Mouse (Mus musculus) liver, embryonic 14.5 days (tissue): ENCODE results near the gene 2610001J05Rik. TPM values are rescaled to one million over a fixed set of nuclear protein-coding genes. Genes with fewer than 3 reads are reported as not detected.
A peak's percentile ranks its signal among the peaks of the same experiment; 100 is the strongest.

ENCODE experiments used
- ATAC-seq: fragments of 200-750 bp; cut with Nextera tagmentation; 2 replicates; pipeline ENCODE4 v1.8.0; 2017; ENCODE audit warnings: moderate number of reproducible peaks, mild to moderate bottlenecking, moderate library complexity; ENCODE audit not compliant: insufficient read depth
- DNase-seq, 3 experiments: peaks; one replicate each; pipeline ENCODE4 v3.0.0-alpha.2; 2012 to 2013; ENCODE audit warnings: low read depth in 3 of 3, low spot score in 3 of 3
- H3K27ac ChIP-seq: fragments of 300-500 bp; sonication (generic); 2 replicates; pipeline ENCODE4 v1.5.1; 2014; ENCODE audit warnings: moderate library complexity, mild to moderate bottlenecking, control low read depth, inconsistent platforms
- H3K27me3 ChIP-seq: fragments of 300-500 bp; sonication (generic); 2 replicates; pipeline ENCODE4 v1.6.1; 2014; ENCODE audit warnings: mild to moderate bottlenecking, low read length, moderate library complexity; ENCODE audit not compliant: control insufficient read depth, insufficient read depth
- H3K36me3 ChIP-seq: fragments of 300-500 bp; sonication (generic); replicated peaks from 2 replicates; pipeline ENCODE4 v1.6.1; 2014; ENCODE audit warnings: low read depth; ENCODE audit not compliant: control insufficient read depth, insufficient read depth
- H3K4me1 ChIP-seq, 2 experiments: fragments of 200-500 bp in 1 of 2; fragments of 300-500 bp in 1 of 2; sonication (generic) in 1 of 2; replicated peaks; 2 replicates each; pipeline ENCODE4 v1.6.1; 2012 to 2014; ENCODE audit warnings: antibody characterized with exemption in 1 of 2, inconsistent platforms in 1 of 2, low read length in 1 of 2; ENCODE audit not compliant: control insufficient read depth in 2 of 2, insufficient read depth in 2 of 2
- H3K4me2 ChIP-seq: fragments of 300-500 bp; sonication (generic); 2 replicates; pipeline ENCODE4 v1.6.1; 2014; ENCODE audit warnings: low read depth, mild to moderate bottlenecking, control low read depth, moderate library complexity
- H3K4me3 ChIP-seq, 2 experiments: fragments of 200-500 bp in 1 of 2; fragments of 300-500 bp in 1 of 2; sonication (generic) in 1 of 2; 2 replicates each; pipeline ENCODE4 v1.5.1; 2012 to 2014; ENCODE audit warnings: low read depth in 2 of 2, low read length in 2 of 2, mild to moderate bottlenecking in 2 of 2, control low read depth in 1 of 2, inconsistent platforms in 1 of 2, moderate library complexity in 1 of 2; ENCODE audit not compliant: insufficient read depth in 1 of 2
- H3K9ac ChIP-seq: fragments of 300-500 bp; sonication (generic); replicated peaks from 2 replicates; pipeline ENCODE4 v1.6.1; 2014; ENCODE audit warnings: mild to moderate bottlenecking, control low read depth, moderate library complexity
- H3K9me3 ChIP-seq: fragments of 300-500 bp; sonication (generic); 2 replicates; pipeline ENCODE4 v1.6.1; 2016; ENCODE audit warnings: low read length, mixed read lengths; ENCODE audit not compliant: control insufficient read depth
- CTCF ChIP-seq: IDR thresholded peaks from 2 replicates; pipeline ENCODE4 v1.5.1; 2016; ENCODE audit warnings: antibody characterized with exemption, low read depth, control low read depth
- EP300 ChIP-seq: IDR thresholded peaks from 2 replicates; pipeline ENCODE4 v1.6.1; 2016; ENCODE audit warnings: antibody characterized with exemption, low read depth
- WGBS: fragments of 180-500 bp; shearing (Covaris S2); extraction: QIAGEN DNeasy Blood & Tissue Kit; methylation state at CpG from one replicate; pipeline ENCODE4 v1.1.7; 2014; ENCODE audit not compliant: insufficient replicate concordance; 5-methylcytosine and 5-hydroxymethylcytosine counted together
- polyA plus RNA-seq, 2 experiments: library from polyadenylated mRNA; depleted of rRNA in 1 of 2; stranded (reverse) in 1 of 2; unstranded in 1 of 2; fragments of >200 nt; fragmentation: Nextera tagmentation in 1 of 2; extraction: Ambion mirVana in 1 of 2; gene quantifications; 2 replicates each; pipeline versions ENCODE4 v1.2.1 to v1.2.3; 2012 to 2014

Gene 2610001J05Rik
- 18.1 and 27.7 TPM in 2 replicates for polyA plus RNA-seq (2012; rRNA removed)
- 27.8 and 27.9 TPM in 2 replicates for polyA plus RNA-seq (2014; fragmentation: Nextera tagmentation; extraction: Ambion mirVana)

DNA sequence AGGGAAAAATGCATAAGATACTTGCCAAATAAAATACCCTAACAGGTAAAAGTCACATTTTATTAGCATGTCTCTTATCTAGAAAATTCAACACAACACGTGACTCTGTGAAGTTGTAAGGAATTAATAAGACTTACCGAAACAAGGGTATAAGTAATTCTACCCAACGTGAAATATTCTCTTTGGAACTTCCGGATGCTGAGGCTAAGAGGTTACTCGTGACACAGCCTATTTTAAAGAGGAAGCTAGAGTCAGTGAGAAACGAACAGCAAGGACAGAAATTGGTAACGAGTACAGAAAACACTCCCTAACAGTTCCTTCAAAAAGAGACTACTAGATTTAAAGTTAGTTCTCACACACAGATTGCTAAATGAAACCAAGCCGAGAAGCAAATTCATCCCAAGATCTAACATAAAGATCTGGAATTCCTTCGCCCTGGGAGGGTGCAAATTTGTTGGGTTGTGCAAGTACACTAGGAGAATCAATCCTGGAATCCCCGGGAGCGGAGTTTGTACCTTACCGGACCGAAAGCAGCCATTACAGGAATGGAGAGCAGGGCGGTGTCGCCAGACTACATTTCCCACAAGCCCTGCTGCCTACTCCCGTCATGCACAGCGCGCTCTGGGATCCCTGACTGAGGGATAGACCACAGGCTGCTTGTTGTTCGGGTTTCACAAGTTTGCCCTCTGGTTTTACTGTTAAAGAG, at the start of gene 2610001J05Rik:
TSS of gene 2610001J05Rik (minus strand) at position 600 of the 706 bp plus-strand sequence.
- Histone ChIP-seq H3K4me3 (peak within 1 kb of the TSS; percentile 69 to 94), H3K4me2 (peak within 1 kb of the TSS; percentile 64), H3K27ac (peak within 1 kb of the TSS; percentile 74), H3K27me3 (no peaks in the 10 kb centered on the region), H3K9me3 (no peaks in the 10 kb centered on the region), H3K36me3 (no peaks in the 10 kb centered on the region; the same call in 1 of the 2 replicates), H3K9ac (peak within 1 kb of the TSS; percentile 84), H3K4me1 (peaks cover 3 to 9% of the 10 kb centered on the region in 2 experiments)
- DNase-seq (peak; percentile 80 to 86 (median 82)), ATAC-seq (peak; percentile 100)
- no peak for TF ChIP-seq CTCF
- whole genome bisulfite sequencing: under 1% methylated on average over 19 of the region's 19 CpGs

DNA sequence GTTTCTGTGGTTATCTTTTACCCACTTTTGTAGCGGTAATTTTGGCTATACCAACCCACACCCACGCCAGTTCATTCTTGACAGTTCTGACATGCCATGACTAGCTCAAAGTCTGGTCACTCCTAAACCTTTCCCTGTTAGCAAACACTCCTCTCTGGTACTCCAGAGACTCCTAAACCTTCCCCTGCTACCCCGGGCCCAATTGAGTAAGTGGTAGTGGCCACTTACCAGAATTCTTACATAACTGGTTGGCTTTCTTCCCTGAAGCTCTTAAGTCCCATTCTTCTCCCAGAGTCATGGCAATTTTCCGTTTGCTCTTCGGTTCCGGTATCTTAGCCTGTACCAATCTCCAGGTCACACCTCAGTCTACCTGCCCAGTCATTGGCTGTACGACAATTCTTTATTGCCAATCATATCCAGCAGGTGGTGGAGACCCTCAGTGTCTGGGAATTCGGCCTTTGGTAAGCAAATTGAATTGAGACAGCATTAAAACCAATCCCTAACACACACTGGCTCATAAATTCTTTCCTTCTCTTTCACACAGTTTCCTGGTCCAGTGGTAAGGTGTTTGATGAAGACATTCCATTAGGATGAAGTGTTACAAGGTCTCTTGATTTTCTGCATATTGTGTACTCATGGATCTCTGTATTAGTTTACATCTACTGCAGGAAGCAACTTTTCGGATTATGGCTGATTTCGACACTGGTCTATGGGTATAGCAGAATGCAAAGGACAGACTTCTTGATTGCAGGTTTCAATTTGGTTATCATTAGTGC, 38.6 kb upstream of the 2610001J05Rik start:
- DNase-seq: no peak

DNA sequence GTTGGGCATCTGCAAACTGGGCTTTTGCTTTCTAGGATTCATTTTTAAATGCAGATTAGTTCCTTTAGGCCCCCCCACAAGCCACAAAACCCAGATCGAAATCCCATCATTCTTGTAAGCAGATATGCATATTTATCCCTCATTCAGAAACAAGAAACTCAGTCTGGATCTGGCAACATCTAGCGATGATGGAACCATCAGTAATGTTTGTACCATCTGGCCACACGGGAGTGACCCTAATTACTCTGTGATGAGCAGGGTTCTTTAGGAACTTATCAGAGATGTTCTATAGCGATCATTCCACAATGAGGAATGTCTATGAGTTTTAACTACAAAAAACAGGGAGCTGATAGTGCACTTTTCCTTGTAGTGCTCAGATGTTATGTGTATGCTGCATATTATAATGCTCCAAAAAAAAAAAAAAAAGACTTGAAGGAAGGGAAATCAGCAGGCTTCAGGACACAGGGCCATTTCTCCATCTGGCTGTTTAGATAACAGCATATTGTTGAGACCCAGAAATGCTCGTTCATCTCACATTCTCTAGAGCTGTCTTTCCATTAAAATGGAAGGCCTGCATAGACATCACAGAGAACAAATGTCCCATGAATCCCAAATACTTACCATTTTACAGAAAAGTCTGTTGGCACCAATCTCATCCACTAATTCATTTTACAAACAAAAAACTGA, 31.8 kb upstream of the 2610001J05Rik start:
- ATAC-seq (no peak), DNase-seq (no peak)
- Histone ChIP-seq H3K4me3 (no peak overlapping the region), H3K4me1 (no peaks in the 10 kb centered on the region), H3K4me2 (no peak overlapping the region), H3K27me3 (no peaks in the 10 kb centered on the region), H3K36me3 (no peaks in the 10 kb centered on the region), H3K9ac (no peak overlapping the region), H3K9me3 (no peaks in the 10 kb centered on the region), H3K27ac (no peak overlapping the region)
- TF ChIP-seq EP300 (no peak), CTCF (no peak)
- WGBS: 59% methylated on average over 5 of the region's 5 CpGs

More for the DNA sequence above, 38.6 kb upstream of the 2610001J05Rik start:
- Histone ChIP-seq H3K9ac (no peak overlapping the region), H3K4me3 (no peak overlapping the region), H3K27ac (no peak overlapping the region), H3K9me3 (no peaks in the 10 kb centered on the region), H3K27me3 (no peaks in the 10 kb centered on the region), H3K36me3 (no peaks in the 10 kb centered on the region), H3K4me2 (no peak overlapping the region), H3K4me1 (no peaks in the 10 kb centered on the region)
- TF ChIP-seq CTCF (no peak), EP300 (no peak)
- WGBS: 70% methylated on average over 10 of the region's 10 CpGs
- ATAC-seq: no peak

DNA sequence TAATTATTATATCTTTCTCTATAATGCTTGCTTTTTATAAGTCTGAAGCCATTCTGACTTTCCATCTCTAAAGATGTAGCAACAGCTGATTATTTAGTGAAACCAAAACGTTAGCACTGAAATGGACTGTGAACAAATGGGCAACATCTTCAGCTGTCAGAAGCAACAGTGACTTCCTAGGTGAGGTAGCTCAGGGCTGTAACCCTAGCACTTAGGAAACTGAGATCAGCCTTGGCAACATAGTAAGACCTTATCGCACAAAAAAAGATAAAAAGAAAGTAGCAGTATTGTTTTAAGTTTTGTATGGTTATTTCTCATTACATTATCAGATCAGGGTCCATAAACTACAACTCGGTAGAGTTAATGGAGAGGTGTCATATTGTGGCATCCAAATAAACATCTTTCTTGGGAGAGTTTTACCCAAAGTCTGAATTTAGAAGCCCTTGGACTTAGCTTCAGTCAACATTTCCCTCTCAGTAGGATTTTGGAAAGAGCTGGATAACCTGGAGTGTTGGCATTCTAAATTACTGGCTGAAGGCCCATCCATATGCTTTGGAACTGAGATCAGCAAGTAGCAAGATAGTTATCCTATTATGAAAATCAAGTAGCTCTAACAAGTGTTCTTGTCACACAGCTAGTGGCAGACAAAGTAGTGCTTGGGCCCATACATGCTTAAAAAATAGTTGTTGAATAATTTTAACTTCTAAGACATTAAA, 13.7 kb upstream of the 2610001J05Rik start:
- H3K27ac ChIP-seq: no peak overlapping the region
- no peak for TF ChIP-seq EP300
- no peak for TF ChIP-seq CTCF
- DNase-seq (no peak), ATAC-seq (no peak)
- H3K9ac ChIP-seq: no peak overlapping the region
- no peaks in the 10 kb centered on the region for H3K4me1 ChIP-seq
- no peak overlapping the region for H3K4me3 ChIP-seq
- no peaks in the 10 kb centered on the region for H3K27me3 ChIP-seq
- no peaks in the 10 kb centered on the region for H3K9me3 ChIP-seq
- no peak overlapping the region for H3K4me2 ChIP-seq
- WGBS: 54% methylated on average over 3 of the region's 3 CpGs
- no peaks in the 10 kb centered on the region for H3K36me3 ChIP-seq
